Mouse (Mus musculus) neural tube, embryonic 14.5 days (tissue): ENCODE results near the gene En1. TPM values are rescaled to one million over a fixed set of nuclear protein-coding genes. Genes with fewer than 3 reads are reported as not detected.

ENCODE experiments used
- ATAC-seq: fragments of 200-750 bp; cut with Nextera tagmentation; 2 replicates; pipeline ENCODE4 v1.8.0; 2017; ENCODE audit warnings: low read depth, mild to moderate bottlenecking, moderate TSS enrichment, moderate library complexity
- H3K27ac ChIP-seq: fragments of 300-500 bp; sonication (generic); 2 replicates; pipeline ENCODE4 v1.5.1; 2014; ENCODE audit warnings: low read depth, mild to moderate bottlenecking, control low read depth, low read length, moderate library complexity, mixed read lengths
- H3K27me3 ChIP-seq: fragments of 300-500 bp; sonication (generic); 2 replicates; pipeline ENCODE4 v1.6.1; 2014; ENCODE audit warnings: low read length; ENCODE audit not compliant: control insufficient read depth, insufficient read depth
- H3K36me3 ChIP-seq: fragments of 300-500 bp; sonication (generic); 2 replicates; pipeline ENCODE4 v1.6.1; 2014; ENCODE audit warnings: low read length, mixed read lengths; ENCODE audit not compliant: control insufficient read depth, insufficient read depth
- H3K4me1 ChIP-seq: fragments of 300-500 bp; sonication (generic); 2 replicates; pipeline ENCODE4 v1.6.1; 2014; ENCODE audit warnings: low read length; ENCODE audit not compliant: control insufficient read depth, insufficient read depth
- H3K4me2 ChIP-seq: fragments of 300-500 bp; sonication (generic); 2 replicates; pipeline ENCODE4 v1.6.1; 2014; ENCODE audit warnings: mild to moderate bottlenecking, low read depth, low read length, control low read depth
- H3K4me3 ChIP-seq: fragments of 300-500 bp; sonication (generic); 2 replicates; pipeline ENCODE4 v1.5.1; 2014; ENCODE audit warnings: low read depth, low read length, control low read depth, mixed read lengths
- H3K9ac ChIP-seq: fragments of 300-500 bp; sonication (generic); replicated peaks from 2 replicates; pipeline ENCODE4 v1.6.1; 2014; ENCODE audit warnings: low read depth, mild to moderate bottlenecking, control low read depth, low read length, mixed read lengths
- H3K9me3 ChIP-seq: fragments of 300-500 bp; sonication (generic); 2 replicates; pipeline ENCODE4 v1.6.1; 2016; ENCODE audit warnings: low read length; ENCODE audit not compliant: control insufficient read depth
- WGBS: fragments of 180-500 bp; shearing (Covaris S2); extraction: QIAGEN DNeasy Blood & Tissue Kit; methylation state at CpG from one replicate; pipeline ENCODE4 v1.1.7; 2014; 5-methylcytosine and 5-hydroxymethylcytosine counted together
- polyA plus RNA-seq: library from polyadenylated mRNA; unstranded; fragments of >200 nt; fragmentation: Nextera tagmentation; extraction: Ambion mirVana; gene quantifications from 2 replicates; pipeline ENCODE4 v1.2.1, GENCODE M21; 2014

The En1 gene
- polyA plus RNA-seq, 1 experiment from 2014 or later, result 2.1 TPM

- no peaks in the 10 kb centered on the region for H3K27me3 ChIP-seq
- H3K4me3 ChIP-seq, result no peak overlapping the region
- peak; percentile 66 for ATAC-seq
- H3K27ac ChIP-seq, result peak overlapping the region; percentile 85
- peak overlapping the region; percentile 41; the same call in 1 of the 2 replicates for H3K4me2 ChIP-seq
- H3K9me3 ChIP-seq, result no peaks in the 10 kb centered on the region
- no peaks in the 10 kb centered on the region for H3K36me3 ChIP-seq
- 6% methylated on average over 10 of the region's 10 CpGs for WGBS
- H3K9ac ChIP-seq, result peak overlapping the region; percentile 35; the same call in 1 of the 2 replicates
- H3K4me1 ChIP-seq, result 0 out of 2 replicates have a peak, but pooled peaks cover 5% of the 10 kb centered on the region
These were observed 41.2 kb downstream of the En1 start for GRCm38 (mm10) chr1:120643380-120643779.

DNA sequence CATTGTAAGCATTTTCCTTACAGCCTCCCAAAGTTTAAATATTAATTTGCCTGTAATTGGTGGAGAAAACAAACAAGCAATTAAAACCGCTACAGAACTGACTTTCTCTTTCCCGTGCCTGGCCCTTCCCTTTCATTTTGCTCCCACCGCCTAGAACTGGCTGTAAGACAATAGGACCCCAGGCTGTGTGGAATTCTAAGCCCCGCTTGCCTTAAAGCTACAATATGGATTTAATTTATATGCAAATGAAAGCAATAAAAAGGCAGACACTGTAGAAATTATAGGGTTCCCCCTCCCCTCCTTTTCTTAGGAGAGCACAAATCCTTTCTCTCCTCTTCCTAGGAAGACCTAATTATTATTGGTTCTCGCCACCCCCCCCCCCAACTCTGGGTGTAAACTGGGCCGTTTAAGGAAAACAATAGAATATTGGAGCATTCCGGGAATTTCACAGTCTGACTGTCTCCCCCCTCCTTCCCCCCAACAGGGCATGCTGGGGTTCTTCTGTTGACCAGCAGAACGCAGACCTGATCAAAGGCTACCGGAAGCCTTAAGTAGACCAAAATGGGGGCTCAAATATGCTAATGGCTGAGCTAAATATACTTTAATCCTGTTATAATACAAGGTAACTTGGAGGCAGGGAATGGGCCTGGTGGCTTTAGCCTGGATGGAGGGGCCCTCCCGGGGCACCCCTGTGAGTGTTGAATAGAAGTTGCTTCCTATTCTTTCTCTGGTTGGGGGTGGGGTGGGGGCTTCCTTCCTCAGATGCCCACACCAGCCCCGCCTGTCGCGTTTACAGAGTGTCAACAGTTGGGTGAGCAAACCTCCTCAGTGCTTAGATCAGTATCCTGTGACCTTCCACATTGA lies 41.9 kb downstream of the En1 start:
- peak overlapping the region; percentile 41 for H3K4me2 ChIP-seq

DNA sequence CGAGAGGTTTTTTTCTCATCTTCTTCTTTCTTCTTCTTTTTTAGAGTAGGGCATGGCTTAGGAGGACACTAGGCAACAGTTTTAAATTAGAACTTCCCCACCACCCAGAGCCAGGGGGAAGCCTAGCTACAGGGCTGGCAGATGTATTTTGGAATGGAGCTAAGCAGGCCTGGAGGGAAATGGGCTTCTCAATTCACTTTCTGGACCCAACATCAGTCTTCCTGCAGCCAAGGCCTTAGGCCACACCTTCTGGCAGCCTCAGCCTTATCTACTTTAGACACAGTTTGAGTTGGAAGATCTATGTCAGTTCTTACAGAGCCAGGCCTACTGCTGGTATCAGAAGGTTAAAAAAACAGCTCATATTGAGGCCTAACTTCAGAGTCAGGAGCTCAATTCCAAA lies 42.5 kb downstream of the En1 start:
- H3K9me3 ChIP-seq, result no peaks in the 10 kb centered on the region
- 0 out of 2 replicates have a peak, but pooled peaks cover 5% of the 10 kb centered on the region for H3K4me1 ChIP-seq
- WGBS, result 27% methylated on average over 1 of the region's 1 CpGs
- H3K27me3 ChIP-seq, result no peaks in the 10 kb centered on the region
- no peaks in the 10 kb centered on the region for H3K36me3 ChIP-seq
- H3K9ac ChIP-seq, result no peak overlapping the region
- no peak overlapping the region for H3K4me3 ChIP-seq
- no peak overlapping the region for H3K4me2 ChIP-seq
- no peak for ATAC-seq
- peak overlapping the region; percentile 85; the same call in 1 of the 2 replicates for H3K27ac ChIP-seq

More for the DNA sequence above, 41.9 kb downstream of the En1 start:
- Histone ChIP-seq H3K9me3 (no peaks in the 10 kb centered on the region), H3K36me3 (no peaks in the 10 kb centered on the region), H3K27me3 (no peaks in the 10 kb centered on the region), H3K9ac (peak overlapping the region; percentile 35; the same call in 1 of the 2 replicates), H3K27ac (peak overlapping the region; percentile 85), H3K4me1 (0 out of 2 replicates have a peak, but pooled peaks cover 5% of the 10 kb centered on the region), H3K4me3 (no peak overlapping the region)
- 4% methylated on average over 13 of the region's 13 CpGs for WGBS
- ATAC-seq, result peak; percentile 92

- no peaks in the 10 kb centered on the region for H3K9me3 ChIP-seq
- no peaks in the 10 kb centered on the region for H3K4me1 ChIP-seq
- no peak overlapping the region for H3K4me2 ChIP-seq
- no peaks in the 10 kb centered on the region for H3K36me3 ChIP-seq
- no peak overlapping the region for H3K9ac ChIP-seq
- H3K27me3 ChIP-seq, result no peaks in the 10 kb centered on the region
- no peak for ATAC-seq
- WGBS, result 73% methylated on average over 8 of the region's 8 CpGs
- no peak overlapping the region for H3K27ac ChIP-seq
- no peak overlapping the region for H3K4me3 ChIP-seq
These were observed 47.9 kb downstream of the En1 start for GRCm38 (mm10) chr1:120650068-120650467.

- H3K27ac ChIP-seq, result no peak overlapping the region
- 86% methylated on average over 5 of the region's 5 CpGs for WGBS
- H3K4me3 ChIP-seq, result no peak overlapping the region
- H3K9ac ChIP-seq, result no peak overlapping the region
- H3K27me3 ChIP-seq, result no peaks in the 10 kb centered on the region
- H3K4me2 ChIP-seq, result no peak overlapping the region
- ATAC-seq, result no peak
- no peaks in the 10 kb centered on the region for H3K4me1 ChIP-seq
- no peaks in the 10 kb centered on the region for H3K36me3 ChIP-seq
- H3K9me3 ChIP-seq, result no peaks in the 10 kb centered on the region
These were observed 49.8 kb downstream of the En1 start for GRCm38 (mm10) chr1:120651997-120652396.

DNA sequence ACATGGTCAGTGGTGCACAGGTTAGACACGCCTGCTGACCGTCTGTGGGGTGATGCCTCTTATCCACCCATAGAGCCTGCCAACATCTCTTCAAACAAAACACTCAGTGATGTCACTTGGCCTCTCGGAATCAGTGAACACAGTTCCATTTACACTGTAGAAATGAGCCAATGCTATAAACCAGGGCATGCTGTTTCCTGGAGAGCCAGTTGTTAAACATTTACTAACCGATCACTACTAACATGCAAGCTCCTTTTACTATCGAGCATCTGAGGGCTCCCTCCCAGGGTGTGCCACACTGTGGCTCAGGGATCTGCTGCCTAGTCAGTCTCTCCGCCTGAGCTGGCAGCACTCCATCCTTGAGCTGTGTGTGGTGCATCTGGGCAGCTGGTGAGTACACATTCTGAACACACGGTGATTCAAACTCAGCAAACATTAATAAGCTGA lies 52.8 kb downstream of the En1 start:
- ATAC-seq, result peak; percentile 91
- WGBS, result 45% methylated on average over 7 of the region's 7 CpGs

More for the DNA sequence above, 52.8 kb downstream of the En1 start:
- H3K4me3 ChIP-seq, result no peak overlapping the region
- H3K27me3 ChIP-seq, result no peaks in the 10 kb centered on the region
- H3K9me3 ChIP-seq, result no peaks in the 10 kb centered on the region
- H3K9ac ChIP-seq, result no peak overlapping the region
- H3K4me2 ChIP-seq, result no peak overlapping the region
- no peaks in the 10 kb centered on the region for H3K4me1 ChIP-seq
- H3K27ac ChIP-seq, result no peak overlapping the region
- H3K36me3 ChIP-seq, result no peaks in the 10 kb centered on the region

Other genes starting within 250 kb of the En1 start
- gene Marco, start 97.4 kb upstream of the En1 start, polyA plus RNA-seq, result not detected in 2 replicates